Comparison of ENCODE assay signal across 13 mouse cellular contexts in genomic region chr16:51002876-51003275, GRCm38 (mm10).
"Had no signal": no experiment of that assay in that cellular context is flagged by ENCODE, and none has a peak within 500 bp of the region (broad histone marks: within the 10 kb centered on the region; RNA-seq: fewer than 3 reads in every experiment).

No protein-coding gene starts in this region.

- H3K4me2 ChIP-seq: limb, embryonic 15.5 days; liver, embryonic 12.5 days; lung, embryonic 14.5 days; neural tube, embryonic 13.5 days had no signal

- H3K27me3 ChIP-seq: limb, embryonic 15.5 days; liver, embryonic 12.5 days; neural tube, embryonic 13.5 days had no signal

- H3K4me1 ChIP-seq: limb, embryonic 15.5 days; liver, embryonic 12.5 days; neural tube, embryonic 13.5 days had no signal

- DNase-seq: kidney, postnatal 14 days; lung, embryonic 14.5 days; lung, postnatal 10 days; lung, postnatal 4 days; right cerebral cortex, adult 18-20 months; right cerebral cortex, postnatal 25 days; thymus, postnatal 4 days had no signal

- H3K4me3 ChIP-seq: limb, embryonic 15.5 days; liver, embryonic 12.5 days; midbrain, embryonic 10.5 days; neural tube, embryonic 13.5 days had no signal

- H3K9me3 ChIP-seq: limb, embryonic 15.5 days; liver, embryonic 12.5 days; midbrain, embryonic 10.5 days; neural tube, embryonic 13.5 days had no signal

- H3K9ac ChIP-seq: limb, embryonic 15.5 days; liver, embryonic 12.5 days; lung, embryonic 14.5 days; neural tube, embryonic 13.5 days had no signal

- ATAC-seq: liver, embryonic 12.5 days; midbrain, embryonic 16.5 days had no signal

- H3K27ac ChIP-seq: limb, embryonic 15.5 days; liver, embryonic 12.5 days; midbrain, embryonic 10.5 days; neural tube, embryonic 13.5 days; stomach, postnatal 0 days had no signal

- H3K36me3 ChIP-seq: limb, embryonic 15.5 days; liver, embryonic 12.5 days; midbrain, embryonic 10.5 days; neural tube, embryonic 13.5 days had no signal
